Mouse (Mus musculus): ENCODE measurements around the gene Ccdc96. TPM values are rescaled to one million over a fixed set of nuclear protein-coding genes. Genes with fewer than 3 reads are reported as not detected.
A peak's percentile ranks its signal among the peaks of the same experiment; 100 is the strongest.

Gene Ccdc96
- polyA plus RNA-seq, 1 experiment from 2014 or later: 4.2 TPM

- Histone ChIP-seq H3K27ac (replicated peaks) (no peak overlapping the region), H3K27me3 (no peaks in the 10 kb centered on the region), H3K4me2 (replicated peaks) (no peak overlapping the region), H3K9ac (replicated peaks) (no peak overlapping the region), H3K36me3 (peaks cover 36% of the 10 kb centered on the region), H3K4me1 (peaks cover 28% of the 10 kb centered on the region), H3K4me3 (no peak overlapping the region), H3K9me3 (no peaks in the 10 kb centered on the region)
- ATAC-seq (ENCODE audit: low FRiP score, low read depth): no peak
- WGBS: 94% methylated on average over 3 of the region's 3 CpGs
Measured at GRCm38 (mm10) chr5:36477486-36477885, 6.9 kb upstream of the Ccdc96 start.

GRCm38 (mm10) chr5:36478540-36479420 is 5.6 kb upstream of the Ccdc96 start:
- Histone ChIP-seq H3K36me3 (peaks cover 25% of the 10 kb centered on the region), H3K27ac (replicated peaks) (0 out of 2 replicates have a peak overlapping the region, but pooled peaks have one; percentile 6), H3K9ac (replicated peaks) (no peak overlapping the region), H3K27me3 (no peaks in the 10 kb centered on the region), H3K4me3 (no peak overlapping the region), H3K9me3 (no peaks in the 10 kb centered on the region), H3K4me2 (replicated peaks) (no peak overlapping the region), H3K4me1 (peaks cover 37% of the 10 kb centered on the region)
- 92% methylated on average over 6 of the region's 6 CpGs for WGBS
- ATAC-seq (ENCODE audit: low FRiP score, low read depth): no peak

- WGBS: 75% methylated on average over 2 of the region's 2 CpGs
- Histone ChIP-seq H3K4me2 (replicated peaks) (no peak overlapping the region), H3K4me3 (no peak overlapping the region), H3K4me1 (peaks cover 38% of the 10 kb centered on the region), H3K9me3 (no peaks in the 10 kb centered on the region), H3K27me3 (no peaks in the 10 kb centered on the region), H3K36me3 (peaks cover 21% of the 10 kb centered on the region), H3K27ac (replicated peaks) (no peak overlapping the region), H3K9ac (replicated peaks) (no peak overlapping the region)
- no peak for ATAC-seq (ENCODE audit: low FRiP score, low read depth)
Measured at GRCm38 (mm10) chr5:36479735-36480134, 4.7 kb upstream of the Ccdc96 start.

- peaks cover 45% of the 10 kb centered on the region for H3K4me1 ChIP-seq
- peaks cover under 1% of the 10 kb centered on the region; the same call in 1 of the 2 replicates for H3K9me3 ChIP-seq
- ATAC-seq (ENCODE audit: low FRiP score, low read depth): no peak
- no peak overlapping the region for H3K4me2 ChIP-seq (replicated peaks)
- 93% methylated on average over 4 of the region's 4 CpGs for WGBS
- H3K27me3 ChIP-seq: peaks cover 5% of the 10 kb centered on the region
- no peak overlapping the region for H3K27ac ChIP-seq (replicated peaks)
- H3K36me3 ChIP-seq: peaks cover 17% of the 10 kb centered on the region
- H3K9ac ChIP-seq (replicated peaks): no peak overlapping the region
- H3K4me3 ChIP-seq: no peak overlapping the region
Measured at GRCm38 (mm10) chr5:36480398-36480797, 4.0 kb upstream of the Ccdc96 start.

GRCm38 (mm10) chr5:36481114-36481513 is 3.3 kb upstream of the Ccdc96 start:
- Histone ChIP-seq H3K4me1 (peaks cover 46% of the 10 kb centered on the region), H3K4me2 (replicated peaks) (no peak overlapping the region), H3K27ac (replicated peaks) (no peak overlapping the region), H3K36me3 (peaks cover 12% of the 10 kb centered on the region), H3K9ac (replicated peaks) (no peak overlapping the region), H3K27me3 (peaks cover 9% of the 10 kb centered on the region), H3K4me3 (no peak overlapping the region), H3K9me3 (peaks cover 4% of the 10 kb centered on the region; the same call in 1 of the 2 replicates)
- 87% methylated on average over 1 of the region's 1 CpGs for WGBS
- ATAC-seq (ENCODE audit: low FRiP score, low read depth): no peak

GRCm38 (mm10) chr5:36483203-36484101 is 936 bp upstream of the Ccdc96 start:
- H3K27ac ChIP-seq (replicated peaks): peak overlapping the region; percentile 85

GRCm38 (mm10) chr5:36485306-36485705 is 918 bp downstream of the Ccdc96 start:
- Histone ChIP-seq H3K27me3 (peaks cover 9% of the 10 kb centered on the region), H3K9ac (replicated peaks) (peak overlapping the region; percentile 64), H3K4me2 (replicated peaks) (peak overlapping the region; percentile 84), H3K27ac (replicated peaks) (no peak overlapping the region), H3K4me1 (peaks cover 40% of the 10 kb centered on the region), H3K4me3 (peak overlapping the region; percentile 91), H3K36me3 (0 out of 2 replicates have a peak, but pooled peaks cover 7% of the 10 kb centered on the region), H3K9me3 (peaks cover 4% of the 10 kb centered on the region; the same call in 1 of the 2 replicates)
- ATAC-seq (ENCODE audit: low FRiP score, low read depth): no peak
- 49% methylated on average over 19 of the region's 19 CpGs for WGBS

More at GRCm38 (mm10) chr5:36483203-36484101, 936 bp upstream of the Ccdc96 start:
- Histone ChIP-seq H3K27me3 (peaks cover 9% of the 10 kb centered on the region), H3K4me3 (peak overlapping the region; percentile 91), H3K36me3 (0 out of 2 replicates have a peak, but pooled peaks cover 7% of the 10 kb centered on the region), H3K4me1 (peaks cover 46% of the 10 kb centered on the region), H3K9ac (replicated peaks) (peak overlapping the region; percentile 95), H3K9me3 (peaks cover 4% of the 10 kb centered on the region; the same call in 1 of the 2 replicates), H3K4me2 (replicated peaks) (peak overlapping the region; percentile 93)
- ATAC-seq (ENCODE audit: low FRiP score, low read depth): peak; percentile 39
- 2% methylated on average over 55 of the region's 58 CpGs for WGBS

- peaks cover 4% of the 10 kb centered on the region; the same call in 1 of the 2 replicates for H3K9me3 ChIP-seq
- ATAC-seq (ENCODE audit: low FRiP score, low read depth): no peak
- H3K36me3 ChIP-seq: peaks cover 33% of the 10 kb centered on the region
- H3K27ac ChIP-seq (replicated peaks): no peak overlapping the region
- H3K4me1 ChIP-seq: peaks cover 9% of the 10 kb centered on the region
- no peak overlapping the region for H3K4me3 ChIP-seq
- 53% methylated on average over 2 of the region's 2 CpGs for WGBS
- no peak overlapping the region for H3K4me2 ChIP-seq (replicated peaks)
- H3K9ac ChIP-seq (replicated peaks): no peak overlapping the region
- H3K27me3 ChIP-seq: peaks cover 9% of the 10 kb centered on the region
Measured at GRCm38 (mm10) chr5:36489225-36489624, 4.8 kb downstream of the Ccdc96 start.

GRCm38 (mm10) chr5:36493919-36494318 is 9.5 kb downstream of the Ccdc96 start:
- Histone ChIP-seq H3K27ac (replicated peaks) (no peak overlapping the region), H3K36me3 (peaks cover 66% of the 10 kb centered on the region), H3K4me2 (replicated peaks) (no peak overlapping the region), H3K9me3 (no peaks in the 10 kb centered on the region), H3K4me3 (no peak overlapping the region), H3K27me3 (no peaks in the 10 kb centered on the region), H3K9ac (replicated peaks) (no peak overlapping the region), H3K4me1 (no peaks in the 10 kb centered on the region)
- no peak for ATAC-seq (ENCODE audit: low FRiP score, low read depth)
- 88% methylated on average over 6 of the region's 6 CpGs for WGBS

GRCm38 (mm10) chr5:36494709-36495108 is 10.3 kb downstream of the Ccdc96 start:
- Histone ChIP-seq H3K9ac (replicated peaks) (no peak overlapping the region), H3K4me1 (no peaks in the 10 kb centered on the region), H3K4me3 (no peak overlapping the region), H3K27me3 (no peaks in the 10 kb centered on the region), H3K27ac (replicated peaks) (no peak overlapping the region), H3K4me2 (replicated peaks) (no peak overlapping the region), H3K9me3 (no peaks in the 10 kb centered on the region), H3K36me3 (peaks cover 70% of the 10 kb centered on the region)
- 95% methylated on average over 9 of the region's 9 CpGs for WGBS
- ATAC-seq (ENCODE audit: low FRiP score, low read depth): no peak

- no peak overlapping the region for H3K27ac ChIP-seq (replicated peaks)
- H3K4me3 ChIP-seq: no peak overlapping the region
- H3K27me3 ChIP-seq: no peaks in the 10 kb centered on the region
- H3K4me2 ChIP-seq (replicated peaks): no peak overlapping the region
- peaks cover 82% of the 10 kb centered on the region for H3K36me3 ChIP-seq
- no peaks in the 10 kb centered on the region for H3K4me1 ChIP-seq
- H3K9ac ChIP-seq (replicated peaks): no peak overlapping the region
- no peaks in the 10 kb centered on the region for H3K9me3 ChIP-seq
- no peak for ATAC-seq (ENCODE audit: low FRiP score, low read depth)
- WGBS: 87% methylated on average over 7 of the region's 7 CpGs
Measured at GRCm38 (mm10) chr5:36505235-36505634, 20.8 kb downstream of the Ccdc96 start.

Measured in midbrain, embryonic 12.5 days (tissue).